Comparison of ENCODE assay signal across 35 mouse cellular contexts in the genomic region with DNA sequence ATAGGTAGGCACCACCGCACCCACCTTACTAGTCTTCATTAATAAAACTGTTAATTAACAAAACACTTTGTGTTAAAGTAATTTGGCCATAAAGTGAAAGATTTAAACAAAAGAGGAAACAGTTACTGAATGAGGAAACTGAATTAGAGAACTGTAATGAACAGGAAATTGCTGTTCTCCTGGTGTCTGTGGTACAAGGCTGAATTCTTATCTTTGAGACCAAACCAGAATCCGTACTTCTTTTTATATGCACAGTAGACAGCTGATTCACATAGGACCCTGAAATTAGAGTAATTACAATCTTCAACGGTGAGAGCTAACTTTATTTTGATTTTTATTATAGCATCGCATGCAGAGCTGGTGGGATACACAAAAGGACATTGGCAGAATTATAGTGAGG. TPM values are rescaled to one million over a fixed set of nuclear protein-coding genes. Genes with fewer than 3 reads are reported as not detected.
DNase-seq lines count a peak whose midpoint lies in the region; ATAC-seq and TF ChIP-seq lines count a peak whose summit lies in the region.
"Had no signal": no experiment of that assay in that cellular context is flagged by ENCODE, and none has a peak within 500 bp of the region (broad histone marks: within the 10 kb centered on the region; RNA-seq: fewer than 3 reads in every experiment).

No protein-coding gene starts in this region.

- no peak overlapping the region for H3K4me3 ChIP-seq in spleen, adult 2 months (ENCODE audit: extremely low read depth, insufficient read depth, insufficient read length)
- no peak overlapping the region for H3K4me3 ChIP-seq in hindbrain, embryonic 14.5 days (replicated peaks; ENCODE audit: low read length)
- H3K4me3 ChIP-seq: erythroblast, embryonic 14.5 days; gastrocnemius, adult 2 months; heart, embryonic 15.5 days; hindbrain, embryonic 13.5 days; midbrain, embryonic 13.5 days; stomach, embryonic 15.5 days had no signal

- H3K27ac ChIP-seq in spleen, adult 2 months (ENCODE audit: insufficient read depth, low read length): peak overlapping the region; percentile 67
- no peak overlapping the region for H3K27ac ChIP-seq in hindbrain, embryonic 14.5 days
- H3K27ac ChIP-seq: gastrocnemius, adult 2 months; heart, embryonic 15.5 days; hindbrain, embryonic 13.5 days; liver, embryonic 14.5 days; midbrain, embryonic 13.5 days; stomach, embryonic 15.5 days had no signal

- no peak for TF ChIP-seq POLR2A in spleen, adult 2 months (IDR thresholded peaks at IDR 0.05; ENCODE audit: low read depth, low read length)

- no peak overlapping the region for H3K4me2 ChIP-seq in hindbrain, embryonic 14.5 days (replicated peaks)
- H3K4me2 ChIP-seq: heart, embryonic 15.5 days; hindbrain, embryonic 13.5 days; midbrain, embryonic 13.5 days; stomach, embryonic 15.5 days had no signal

- H3K9me3 ChIP-seq in hindbrain, embryonic 14.5 days (ENCODE audit: control insufficient read depth, low read length): no peaks in the 10 kb centered on the region
- H3K9me3 ChIP-seq: heart, embryonic 15.5 days; hindbrain, embryonic 13.5 days; midbrain, embryonic 13.5 days; stomach, embryonic 15.5 days had no signal

- H3K4me1 ChIP-seq in spleen, adult 2 months (ENCODE audit: control insufficient read depth, insufficient read depth, insufficient read length): peaks cover 2% of the 10 kb centered on the region; the same call in 1 of the 2 replicates
- H3K4me1 ChIP-seq in hindbrain, embryonic 14.5 days (replicated peaks; ENCODE audit: control insufficient read depth, insufficient read depth, low read length): no peaks in the 10 kb centered on the region
- H3K4me1 ChIP-seq: heart, embryonic 15.5 days; hindbrain, embryonic 13.5 days; midbrain, embryonic 13.5 days; stomach, embryonic 15.5 days had no signal

- DNase-seq in spleen, adult 2 months (ENCODE audit: low read depth in 1 of 2, low spot score in 2 of 2): no peak
- DNase-seq in spleen, postnatal 36 days (ENCODE audit: low spot score in 2 of 2): no peak
- DNase-seq in hindbrain, embryonic 14.5 days (ENCODE audit: low spot score): no peak
- DNase-seq in adrenal gland, postnatal 25 days: no peak
- DNase-seq in lung, postnatal 4 days: no peak
- DNase-seq: adrenal gland, adult 8-10 months; cerebellum, adult 11 months; cerebellum, adult 9-10 months; gastrocnemius, adult 2 months; kidney, adult 11 months; kidney, postnatal 14 days; liver; lung, adult 2 months; lung, postnatal 10 days; right cerebral cortex, postnatal 4 days had no signal

- H3K27me3 ChIP-seq in spleen, adult 2 months (ENCODE audit: control insufficient read depth, insufficient read depth, low read length): no peaks in the 10 kb centered on the region
- H3K27me3 ChIP-seq in hindbrain, embryonic 14.5 days (ENCODE audit: control insufficient read depth, insufficient read depth, low read length): no peaks in the 10 kb centered on the region
- H3K27me3 ChIP-seq: heart, embryonic 15.5 days; hindbrain, embryonic 13.5 days; midbrain, embryonic 13.5 days; stomach, embryonic 15.5 days had no signal

- WGBS in spleen, adult 2 months: 30% methylated on average over 4 of the region's 4 CpGs
- WGBS in hindbrain, embryonic 14.5 days: 93% methylated on average over 4 of the region's 4 CpGs

- TF ChIP-seq CTCF in spleen, adult 2 months (IDR thresholded peaks at IDR 0.05; ENCODE audit: extremely low read depth, insufficient read depth, insufficient read length, insufficient replicate concordance): no peak

- peak; percentile 93 for ATAC-seq in granulocyte monocyte progenitor cell, adult 5-6 weeks (replicated peaks; ENCODE audit: poor library complexity, severe bottlenecking)
- peak; percentile 70; the same call in 1 of the 2 replicates for ATAC-seq in monocyte, adult 5-6 weeks (replicated peaks; ENCODE audit: insufficient number of reproducible peaks, low FRiP score, low TSS enrichment, poor library complexity, severe bottlenecking)
- no peak for ATAC-seq in hindbrain, embryonic 14.5 days (ENCODE audit: low FRiP score)
- ATAC-seq: CD4-positive, CD25-positive, alpha-beta regulatory T cell, adult 4 months; forebrain, embryonic 16.5 days; midbrain, embryonic 13.5 days had no signal

- H3K36me3 ChIP-seq in spleen, adult 2 months (ENCODE audit: control insufficient read depth, insufficient read depth, low read length): peaks cover 26% of the 10 kb centered on the region
- H3K36me3 ChIP-seq in hindbrain, embryonic 14.5 days (replicated peaks; ENCODE audit: control insufficient read depth, insufficient read depth): peaks cover 63% of the 10 kb centered on the region

- no peak overlapping the region for H3K9ac ChIP-seq in hindbrain, embryonic 14.5 days
- H3K9ac ChIP-seq: heart, embryonic 15.5 days; hindbrain, embryonic 13.5 days; liver, embryonic 14.5 days; midbrain, embryonic 13.5 days; stomach, embryonic 15.5 days had no signal

RNA-seq across cellular contexts. Expression of gene Mtmr6, which starts 25.3 kb away (rescaled TPM):
- polyA plus RNA-seq in spleen, adult 2 months (2012; rRNA removed): 9.5 and 10.2 TPM in 2 replicates
- 32.9 and 36.1 TPM in 2 replicates for total RNA-seq in granulocyte monocyte progenitor cell, adult 5-6 weeks (2014; fragmentation: Nextera tagmentation)
- total RNA-seq in granulocyte monocyte progenitor cell, adult 5-6 weeks (2017): 69.7 and 70.7 TPM in 2 replicates
- 139 to 192 TPM (median 179 TPM) in 3 replicates for total RNA-seq in monocyte, adult 5-6 weeks (2017)
- 66.9 and 70.5 TPM in 2 replicates for polyA plus RNA-seq in hindbrain, embryonic 14.5 days (2014; fragmentation: Nextera tagmentation; extraction: Ambion mirVana)
- 41.5 and 45.8 TPM in 2 replicates for total RNA-seq in adrenal gland, postnatal 25 days (2021)

RNA-seq across cellular contexts. Expression of gene Gm49336, which starts 39.1 kb away (rescaled TPM):
- 11.9 and 14.3 TPM in 2 replicates for polyA plus RNA-seq in spleen, adult 2 months (2012; rRNA removed)
- total RNA-seq in granulocyte monocyte progenitor cell, adult 5-6 weeks (2014; fragmentation: Nextera tagmentation): 65.9 and 67.1 TPM in 2 replicates
- total RNA-seq in granulocyte monocyte progenitor cell, adult 5-6 weeks (2017): 96.8 and 138 TPM in 2 replicates
- 55.7 to 68.8 TPM (median 65.3 TPM) in 3 replicates for total RNA-seq in monocyte, adult 5-6 weeks (2017)
- polyA plus RNA-seq in hindbrain, embryonic 14.5 days (2014; fragmentation: Nextera tagmentation; extraction: Ambion mirVana): 71.0 and 77.8 TPM in 2 replicates
- 33.2 and 37.4 TPM in 2 replicates for total RNA-seq in adrenal gland, postnatal 25 days (2021)

RNA-seq across cellular contexts. Expression of gene Nupl1, which starts 39.1 kb away (rescaled TPM):
- polyA plus RNA-seq in spleen, adult 2 months (2012; rRNA removed): not detected in 2 replicates
- total RNA-seq in granulocyte monocyte progenitor cell, adult 5-6 weeks (2014; fragmentation: Nextera tagmentation): not detected in 2 replicates
- total RNA-seq in granulocyte monocyte progenitor cell, adult 5-6 weeks (2017): not detected in 2 replicates
- total RNA-seq in monocyte, adult 5-6 weeks (2017): 0.29 TPM in 1 of 3 replicates, not detected in the others
- 0.21 TPM in 1 of 2 replicates, not detected in the other for polyA plus RNA-seq in hindbrain, embryonic 14.5 days (2014; fragmentation: Nextera tagmentation; extraction: Ambion mirVana)
- not detected in 2 replicates for total RNA-seq in adrenal gland, postnatal 25 days (2021)
- total RNA-seq: gastrocnemius, adult 2 months; gastrocnemius, postnatal 4 days; heart, postnatal 25 days; left cerebral cortex, adult 18-20 months; megakaryocyte-erythroid progenitor cell, adult 5-6 weeks had no signal
- polyA plus RNA-seq: embryonic facial prominence, embryonic 14.5 days; erythroblast, embryonic 14.5 days; forebrain, embryonic 11.5 days; heart, embryonic 15.5 days; kidney, embryonic 14.5 days; limb, embryonic 11.5 days; neural tube, embryonic 11.5 days; urinary bladder, adult 2 months had no signal
